Mouse (Mus musculus) G1E (cell line): Measurements from ENCODE around the gene L3mbtl4. TPM values are rescaled to one million over a fixed set of nuclear protein-coding genes. Genes with fewer than 3 reads are reported as not detected.

Experiments
- ATAC-seq: 2 replicates; pipeline ENCODE4 v1.8.0; 2016; ENCODE audit warnings: mild to moderate bottlenecking; ENCODE audit not compliant: insufficient number of reproducible peaks, poor library complexity, low FRiP score, severe bottlenecking; ENCODE audit errors: extremely low read depth
- DNase-seq: peaks from one replicate; pipeline ENCODE4 v3.0.0; 2012; ENCODE audit warnings: low spot score
- H3K27me3 ChIP-seq: 2 replicates; pipeline ENCODE4 v1.6.1; 2012; ENCODE audit warnings: mild to moderate bottlenecking, low read length, inconsistent platforms; ENCODE audit not compliant: insufficient read depth
- H3K36me3 ChIP-seq: replicated peaks from 2 replicates; pipeline ENCODE3; 2012; ENCODE audit warnings: mild to moderate bottlenecking, inconsistent platforms
- H3K4me1 ChIP-seq: 2 replicates; pipeline ENCODE4 v1.6.1; 2012; ENCODE audit warnings: low read depth, low read length, inconsistent platforms, mixed read lengths; ENCODE audit not compliant: insufficient read depth
- H3K4me3 ChIP-seq: 2 replicates; pipeline ENCODE4 v1.5.1; 2012; ENCODE audit warnings: low read depth, mild to moderate bottlenecking, inconsistent platforms, low read length, moderate library complexity, mixed read lengths
- H3K9me3 ChIP-seq: replicated peaks from 2 replicates; pipeline ENCODE4 v1.6.1; 2012; ENCODE audit warnings: inconsistent platforms
- CTCF ChIP-seq: IDR thresholded peaks from 2 replicates; pipeline ENCODE4 v1.5.1; 2012; ENCODE audit warnings: low read depth, low read length, inconsistent platforms, mixed read lengths
- GATA1 ChIP-seq: IDR thresholded peaks from 2 replicates; pipeline ENCODE4 v1.6.1; 2012; ENCODE audit warnings: borderline replicate concordance, low read length, inconsistent platforms, mixed read lengths
- GATA2 ChIP-seq: IDR thresholded peaks from 2 replicates; pipeline ENCODE4 v1.6.1; 2012; ENCODE audit warnings: low read depth, low read length, inconsistent platforms, borderline replicate concordance
- POLR2AphosphoS5 ChIP-seq: IDR thresholded peaks from 2 replicates; pipeline ENCODE4 v1.6.1; 2012; ENCODE audit warnings: low read depth, low read length, inconsistent platforms; ENCODE audit not compliant: insufficient replicate concordance
- TAL1 ChIP-seq: conservative IDR thresholded peaks from 2 replicates; pipeline ENCODE4 v1.6.1; 2012; ENCODE audit warnings: low read depth, low read length, inconsistent platforms, mixed read lengths
- polyA plus RNA-seq: library from polyadenylated mRNA; stranded (reverse); fragments of >175 nt; gene quantifications from 2 replicates; pipeline ENCODE4 v1.2.3, GENCODE M21; 2012
- total RNA-seq, 2 experiments: library from RNA; stranded (forward) in 1 of 2; stranded (reverse) in 1 of 2; fragments of 200-1000 nt in 1 of 2; fragments of >200 nt in 1 of 2; fragmentation: Nextera tagmentation in 1 of 2; gene quantifications; 2 replicates each; pipeline ENCODE4 v1.2.3; 2014 to 2017

L3mbtl4 gene
- total and polyA plus RNA-seq, 3 experiments: 0.33 TPM; not detected in 2

- no peak for DNase-seq
Measured at GRCm38 (mm10) chr17:68769561-68769960, 496.0 kb downstream of the L3mbtl4 start.

GRCm38 (mm10) chr17:68771046-68771750 is 497.6 kb downstream of the L3mbtl4 start:
- DNase-seq (no peak), ATAC-seq (no peak)
- H3K36me3 ChIP-seq: no peaks in the 10 kb centered on the region
- TF ChIP-seq GATA1 (no peak), CTCF (no peak), POLR2AphosphoS5 (no peak), TAL1 (no peak), GATA2 (no peak)
- no peaks in the 10 kb centered on the region for H3K4me1 ChIP-seq
- no peaks in the 10 kb centered on the region for H3K27me3 ChIP-seq
- no peak overlapping the region for H3K4me3 ChIP-seq
- peaks cover 65% of the 10 kb centered on the region for H3K9me3 ChIP-seq

More at GRCm38 (mm10) chr17:68769561-68769960, 496.0 kb downstream of the L3mbtl4 start:
- ATAC-seq: no peak
- Histone ChIP-seq H3K9me3 (peaks cover 62% of the 10 kb centered on the region), H3K4me3 (no peak overlapping the region), H3K36me3 (no peaks in the 10 kb centered on the region), H3K27me3 (no peaks in the 10 kb centered on the region), H3K4me1 (no peaks in the 10 kb centered on the region)
- TF ChIP-seq GATA2 (no peak), POLR2AphosphoS5 (no peak), GATA1 (no peak), CTCF (no peak), TAL1 (no peak)

GRCm38 (mm10) chr17:68793741-68794140 is 520.1 kb downstream of the L3mbtl4 start:
- TF ChIP-seq POLR2AphosphoS5 (no peak), GATA2 (no peak), TAL1 (no peak), CTCF (no peak), GATA1 (no peak)
- Histone ChIP-seq H3K9me3 (peaks cover 17% of the 10 kb centered on the region), H3K4me1 (no peaks in the 10 kb centered on the region), H3K27me3 (no peaks in the 10 kb centered on the region), H3K36me3 (no peaks in the 10 kb centered on the region), H3K4me3 (no peak overlapping the region)
- no peak for DNase-seq
- no peak for ATAC-seq

- TF ChIP-seq TAL1 (no peak), GATA2 (no peak), GATA1 (no peak)
- Histone ChIP-seq H3K4me1 (no peaks in the 10 kb centered on the region), H3K27me3 (no peaks in the 10 kb centered on the region), H3K36me3 (no peaks in the 10 kb centered on the region), H3K9me3 (peaks cover 31% of the 10 kb centered on the region), H3K4me3 (no peak within 1 kb of the TSS)
- DNase-seq (no peak), ATAC-seq (no peak)
Measured at GRCm38 (mm10) chr17:68826323-68826722, 552.7 kb downstream of the L3mbtl4 start, which contains the start of gene Tmem200c. Gene Tmem200c, plus strand, starts transcription at chr17:68826623.
